Mouse (Mus musculus) heart, postnatal 4 days (tissue): ENCODE measurements at regions not wholly inside any gene's neighbourhood (a gene's known extent, or its start where the extent isn't known, plus 50 kb on each side); places are given as distances from the start of the nearest gene placed in this dataset.
"Not testable (repeated sequence)": the region's sequence is repeated elsewhere in the genome, so short reads cannot be mapped to it uniquely, and the experiment has no call there.

Experiments used
- DNase-seq: peaks from one replicate; pipeline ENCODE4 v3.0.0; 2021

DNA sequence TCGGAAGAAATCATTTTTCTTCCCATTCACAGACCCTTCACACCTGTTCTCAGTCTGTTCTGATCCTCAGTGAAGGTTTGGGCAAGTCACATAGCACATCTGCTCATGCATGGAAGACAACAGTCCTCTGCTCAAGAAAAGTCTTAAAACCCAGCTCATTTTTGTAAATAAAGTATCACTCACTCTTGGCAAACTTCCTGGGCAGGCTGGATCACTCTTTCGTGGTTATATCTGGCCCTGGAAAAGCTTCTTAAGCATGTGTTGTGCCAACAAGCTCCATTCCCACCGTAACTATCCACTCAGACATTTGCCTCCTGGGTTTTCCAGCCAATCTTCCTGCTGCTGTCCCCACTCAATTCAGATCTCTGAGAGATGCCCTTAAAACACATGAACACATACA lies 103.2 kb upstream of the Cep85l start:
- DNase-seq: no peak

- DNase-seq: no peak
Measured at GRCm38 (mm10) chr10:53470200-53470599, 90.5 kb upstream of the Cep85l start.

GRCm38 (mm10) chr10:53469611-53470010 lies 89.9 kb upstream of the Cep85l start:
- DNase-seq: peak; percentile 65

- no peak for DNase-seq
Measured at GRCm38 (mm10) chr10:53468293-53468545, 88.5 kb upstream of the Cep85l start.

DNA sequence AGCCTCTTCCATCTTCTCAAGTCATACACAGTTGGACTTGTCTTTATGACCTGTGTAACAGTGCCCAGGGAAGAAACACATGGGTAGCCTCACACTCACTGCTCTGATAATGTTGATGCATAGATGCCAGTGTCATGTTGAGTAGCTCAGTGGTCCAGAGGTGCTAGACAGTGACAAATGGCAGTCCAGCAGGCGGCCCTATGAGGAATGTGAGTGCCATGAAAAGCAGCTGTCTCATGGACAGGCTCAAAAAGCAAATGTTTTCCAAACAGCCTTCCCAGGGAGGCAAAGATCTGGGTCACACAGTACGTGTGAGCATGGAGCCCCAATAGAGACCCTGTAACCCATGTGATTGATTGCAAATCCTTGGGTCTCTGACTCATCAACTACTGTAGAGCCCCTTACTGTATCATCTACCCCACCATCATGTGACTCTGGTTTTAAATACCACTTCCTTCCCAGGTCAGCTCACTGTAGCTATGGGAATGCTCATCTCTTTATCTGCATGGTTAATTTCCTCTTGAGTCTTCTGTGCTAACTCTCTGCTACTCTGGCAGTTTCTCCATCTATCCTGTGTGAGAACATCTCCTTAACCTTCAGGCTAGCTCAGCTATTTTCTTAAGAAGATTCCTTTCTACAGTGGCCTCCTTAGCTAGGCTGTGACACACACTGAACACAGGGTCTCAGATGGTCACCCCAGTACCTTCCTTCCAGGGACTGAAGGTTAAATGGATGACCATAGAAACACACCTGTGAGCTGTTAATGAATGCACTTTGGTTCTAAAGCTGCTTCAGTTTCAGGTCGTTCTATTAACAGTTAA lies 87.9 kb upstream of the Cep85l start:
- no peak for DNase-seq

- peak; percentile 51 for DNase-seq
Measured at GRCm38 (mm10) chr10:53466851-53467250, 87.1 kb upstream of the Cep85l start.

DNA sequence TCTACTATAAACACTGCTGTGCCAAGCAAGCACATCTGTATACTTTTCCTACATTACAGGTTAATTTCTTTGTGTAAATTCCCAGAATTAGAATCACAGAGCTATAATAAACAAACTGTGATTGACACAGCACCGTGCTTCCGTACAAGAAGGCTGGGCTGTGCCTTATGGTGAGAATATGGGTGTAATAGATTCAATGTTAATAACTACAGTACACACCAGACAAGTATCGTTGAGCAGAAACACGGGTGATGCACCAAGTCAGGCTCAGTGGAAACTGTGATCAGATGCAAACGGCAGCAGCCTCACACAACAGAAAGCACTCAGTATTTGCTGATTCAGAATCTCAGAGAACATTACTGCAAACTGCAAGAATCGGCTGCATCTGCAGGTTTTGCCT lies 86.5 kb upstream of the Cep85l start:
- DNase-seq: no peak

DNA sequence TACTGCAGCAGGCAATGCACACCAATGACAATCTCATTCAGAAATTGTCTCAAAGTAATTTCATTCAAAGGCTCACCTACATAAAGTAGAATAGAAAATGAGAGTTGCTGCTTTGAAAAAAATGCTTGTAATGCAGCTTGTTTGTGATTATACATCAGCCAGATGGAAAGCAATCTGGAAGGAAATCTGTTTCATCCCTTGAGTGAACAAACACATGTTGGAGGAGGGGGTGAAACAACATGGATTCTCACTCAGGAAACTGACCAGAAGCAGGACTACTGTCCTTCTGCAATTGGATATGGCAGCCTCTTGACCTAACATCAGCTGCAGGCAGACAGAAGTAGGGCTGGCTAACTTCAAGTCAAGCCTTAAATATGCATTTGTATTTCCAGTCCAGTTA lies 84.8 kb upstream of the Cep85l start:
- DNase-seq: no peak

GRCm38 (mm10) chr10:53464006-53464405 lies 84.3 kb upstream of the Cep85l start:
- no peak for DNase-seq

- DNase-seq: no peak
Measured at GRCm38 (mm10) chr10:53463471-53463870, 83.7 kb upstream of the Cep85l start.

GRCm38 (mm10) chr10:53462449-53463308 lies 82.9 kb upstream of the Cep85l start:
- peak; percentile 61 for DNase-seq

DNA sequence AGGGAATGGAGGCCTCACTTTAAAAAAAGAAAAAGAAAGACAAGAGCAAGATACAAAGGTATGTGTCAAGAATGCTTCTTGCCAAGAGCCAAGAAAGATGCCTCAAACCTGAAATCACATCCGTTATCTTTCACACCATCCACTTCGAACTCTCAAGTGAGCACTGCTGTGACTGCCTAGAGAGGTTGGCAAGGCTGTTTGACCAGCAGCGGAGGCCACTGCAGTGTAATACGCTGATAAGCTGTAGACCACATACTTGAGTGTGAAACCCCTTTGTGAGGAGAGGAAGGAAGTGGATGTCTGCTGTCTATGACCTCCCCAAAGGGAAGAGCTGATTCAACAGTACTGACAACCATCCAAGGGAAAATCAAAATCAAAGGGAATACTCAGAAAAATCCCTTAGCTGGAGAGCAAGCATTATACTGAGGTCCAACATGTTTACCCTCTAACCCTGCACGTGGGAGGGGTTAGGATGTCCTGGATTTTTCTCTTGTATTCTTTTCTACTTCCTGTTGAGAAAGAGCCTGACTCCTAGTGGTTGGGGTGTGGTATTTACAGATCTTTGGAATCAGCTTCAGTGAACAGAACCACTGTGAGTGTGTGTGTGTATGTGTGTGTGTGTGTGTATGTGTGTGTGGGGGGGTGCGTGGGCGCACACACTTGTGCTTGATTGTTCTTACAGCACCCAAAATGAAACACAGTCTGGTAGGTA lies 81.5 kb upstream of the Cep85l start:
- DNase-seq: no peak

DNA sequence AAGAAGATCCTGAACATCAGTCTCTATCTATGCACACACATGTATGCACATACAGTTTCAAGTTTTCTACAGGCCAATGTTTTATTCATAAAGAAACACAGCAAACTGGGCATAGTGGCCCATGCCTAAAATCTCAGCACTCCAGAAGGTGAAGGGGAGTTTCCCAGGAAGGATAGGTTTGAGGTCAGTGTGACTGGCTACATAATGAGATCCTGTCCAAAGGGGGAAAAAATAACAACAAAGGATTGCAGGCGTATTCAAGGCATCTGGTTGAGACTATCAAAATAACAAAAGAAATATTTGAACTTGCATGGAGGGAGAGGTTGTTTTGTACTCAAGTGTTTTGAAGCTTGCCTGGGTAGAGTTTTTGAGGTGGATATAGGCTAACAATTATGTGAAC lies 80.0 kb upstream of the Cep85l start:
- not testable (repeated sequence) for DNase-seq

DNA sequence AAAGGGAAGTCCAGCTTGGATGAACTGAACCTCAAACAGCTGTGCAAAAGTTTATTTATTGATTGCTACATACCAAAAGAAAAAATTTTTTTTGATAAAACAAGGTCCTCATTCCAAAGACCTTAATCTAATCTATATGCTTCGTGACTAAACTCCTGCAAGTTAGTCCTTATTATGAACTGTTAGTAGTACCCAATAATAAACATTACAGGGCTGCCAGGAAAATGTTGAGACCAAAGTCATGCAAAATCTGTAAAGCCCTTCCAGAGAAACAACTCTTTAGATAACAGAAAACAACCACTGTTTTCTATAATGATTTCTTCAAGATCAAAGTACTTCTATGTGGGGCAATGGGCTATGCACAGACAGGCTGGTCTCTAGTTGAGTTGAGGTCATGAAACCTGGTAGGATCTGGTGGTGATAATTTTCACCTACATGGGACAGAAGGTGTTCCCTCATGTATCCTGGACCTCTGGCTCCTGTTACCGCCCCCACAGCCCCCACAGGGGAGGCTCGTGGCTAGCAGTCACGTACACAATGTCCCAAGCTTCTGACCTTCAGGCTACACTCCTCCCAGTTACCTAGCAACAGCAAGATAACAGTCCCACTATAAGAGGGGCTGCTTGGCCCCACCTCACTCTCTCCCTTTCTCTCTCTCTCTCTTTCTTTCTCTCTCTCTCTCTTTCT lies 76.4 kb upstream of the Cep85l start:
- DNase-seq: no peak

- DNase-seq: peak; percentile 47
Measured at GRCm38 (mm10) chr10:53444789-53445188, 65.0 kb upstream of the Cep85l start.

DNA sequence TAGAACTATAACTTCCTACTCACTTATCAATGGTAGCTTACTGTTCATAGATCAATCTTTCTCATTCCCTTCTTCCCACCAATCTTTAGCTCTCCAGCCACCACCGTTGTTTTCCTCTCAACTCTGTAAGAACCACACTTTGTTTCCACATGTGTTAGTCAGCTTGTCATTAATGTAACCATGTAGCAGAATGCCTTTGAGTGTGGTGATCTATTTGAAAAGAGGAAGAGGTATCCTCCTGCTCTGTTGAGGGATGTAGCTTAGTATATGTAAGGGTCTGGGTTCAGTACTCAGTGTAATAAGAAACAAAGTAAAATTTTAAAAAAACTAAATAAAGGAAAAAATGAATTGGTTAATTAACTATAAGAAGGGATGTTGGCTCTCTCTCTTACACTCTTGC lies 63.7 kb upstream of the Cep85l start:
- DNase-seq: no peak

DNA sequence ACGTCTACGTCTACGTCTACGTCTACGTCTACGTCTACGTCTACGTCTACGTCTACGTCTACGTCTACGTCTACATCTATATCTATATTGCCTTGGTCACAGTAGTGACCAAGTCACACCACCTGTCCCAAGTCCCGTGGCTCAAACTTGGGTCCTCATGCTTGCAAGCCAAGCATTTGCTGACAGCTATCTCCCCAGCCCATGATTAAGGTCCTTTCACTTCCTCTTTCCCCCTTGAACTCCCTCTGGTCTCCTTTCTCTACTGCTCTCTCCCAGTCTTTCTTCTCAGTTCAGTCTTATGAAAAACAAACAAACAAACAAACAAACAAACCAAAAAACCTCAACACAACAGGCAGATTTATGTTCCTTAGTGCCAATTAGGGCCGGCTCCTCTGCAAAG lies 63.2 kb upstream of the Cep85l start:
- DNase-seq: no peak

DNA sequence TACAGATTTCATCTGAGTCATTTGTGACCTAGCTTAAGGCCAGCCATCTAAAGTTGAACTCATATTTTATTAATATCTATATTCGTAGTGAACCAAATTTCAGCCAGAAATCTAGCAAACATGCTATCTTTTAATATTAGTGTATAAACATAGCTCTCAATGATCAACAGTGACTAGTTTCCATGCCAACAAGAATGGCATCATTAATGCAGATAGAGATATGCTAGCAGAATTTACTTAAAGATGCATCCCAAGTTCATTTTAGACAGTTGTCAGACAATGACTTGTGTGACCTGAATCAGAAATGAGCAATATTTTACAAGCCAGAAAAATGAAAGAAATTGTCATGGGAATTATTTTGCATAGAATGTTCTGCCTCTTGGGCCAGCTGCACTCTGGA lies 60.5 kb upstream of the Cep85l start:
- DNase-seq: no peak

- no peak for DNase-seq
Measured at GRCm38 (mm10) chr10:53438388-53438787, 58.6 kb upstream of the Cep85l start.

DNA sequence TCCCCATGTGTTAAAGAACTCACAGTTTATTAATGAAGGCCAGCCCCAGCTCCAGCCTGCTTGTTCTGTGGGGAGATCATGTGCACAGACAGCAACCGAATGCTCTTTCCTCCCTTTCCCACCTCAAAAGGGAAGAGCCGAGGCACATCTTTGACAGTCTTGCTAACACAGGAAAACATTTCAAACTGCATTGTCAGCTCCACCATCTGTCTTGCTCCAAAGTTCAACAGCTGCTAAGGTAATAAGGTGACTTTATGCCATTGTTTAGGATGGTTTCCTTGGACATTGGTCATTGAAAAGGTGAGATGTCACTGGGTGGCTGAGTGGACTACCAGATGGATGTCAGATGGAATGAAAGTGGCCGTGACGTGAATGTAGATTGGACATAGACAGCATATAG lies 58.0 kb upstream of the Cep85l start:
- no peak for DNase-seq

- no peak for DNase-seq
Measured at GRCm38 (mm10) chr10:53436023-53436475, 56.3 kb upstream of the Cep85l start.

- peak; percentile 89 for DNase-seq
Measured at GRCm38 (mm10) chr10:53435181-53435874, 55.6 kb upstream of the Cep85l start.
